Mouse (Mus musculus): ENCODE measurements at regions not wholly inside any gene's neighbourhood (a gene's known extent, or its start where the extent isn't known, plus 50 kb on each side); places are given as distances from the start of the nearest gene placed in this dataset.

DNA sequence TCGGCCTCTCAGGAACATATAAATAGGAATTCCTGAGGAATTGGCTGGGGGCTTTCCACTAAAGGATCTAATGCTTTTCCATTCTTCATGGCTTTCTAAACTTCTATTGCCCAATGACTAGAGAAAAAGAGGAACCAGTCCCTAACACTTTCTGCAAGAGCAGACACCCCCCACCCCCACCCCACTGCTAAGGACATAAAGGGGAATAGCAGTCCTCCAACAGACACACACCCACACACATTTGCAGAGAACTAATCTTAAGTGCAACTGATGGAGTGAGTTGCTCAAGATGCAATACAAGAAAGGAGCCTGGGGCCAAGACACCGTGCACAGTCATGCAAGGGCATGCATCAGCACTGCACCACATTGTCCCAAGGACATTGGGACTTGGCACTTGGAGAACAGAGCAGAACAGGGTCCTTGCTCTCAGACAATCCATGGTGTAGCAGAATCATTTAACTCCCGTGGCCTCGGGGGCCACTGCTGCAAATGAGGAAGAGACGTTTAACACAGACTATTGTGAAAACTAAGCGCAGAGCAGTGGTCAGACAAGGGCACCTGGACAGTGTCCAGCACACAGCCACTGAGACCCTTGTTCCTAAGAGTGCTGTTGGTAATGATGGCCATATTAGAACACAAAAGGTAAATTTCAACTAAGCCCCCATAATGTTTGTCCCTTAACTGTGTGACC is 161.1 kb downstream of the Xpnpep1 start:
- no peak for DNase-seq
- intact Hi-C loops (cut with DNase I), result no loop called here

DNA sequence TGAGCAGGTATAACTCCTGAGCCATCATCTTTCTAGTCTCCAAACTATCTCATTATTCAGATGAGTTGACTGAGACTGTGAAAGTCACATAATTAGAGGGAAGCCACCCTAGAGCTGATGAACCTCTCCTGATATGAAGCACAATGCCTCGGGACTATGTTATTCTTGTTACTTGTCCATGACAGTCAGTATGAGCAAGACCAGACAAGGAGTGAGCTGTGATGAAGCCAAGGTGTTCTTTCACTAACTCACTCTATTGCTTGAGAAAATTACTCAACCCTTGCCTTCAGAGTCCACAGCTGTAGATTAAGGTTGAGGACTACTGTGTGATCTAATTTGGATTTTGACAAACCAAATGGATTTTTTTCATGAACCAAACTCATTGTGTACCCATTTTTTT is 173.4 kb downstream of the Xpnpep1 start:
- intact Hi-C loops (cut with DNase I), result no loop called here
- DNase-seq, result no peak

GRCm38 (mm10) chr19:52861576-52861975 is 178.4 kb downstream of the Xpnpep1 start:
- intact Hi-C loops (cut with DNase I), result no loop called here
- no peak for DNase-seq

- peak in 1 of 2 experiments; percentile 3 for DNase-seq
- intact Hi-C loops (cut with DNase I), result no loop called here
Observed at GRCm38 (mm10) chr19:52854068-52854682, 185.8 kb downstream of the Xpnpep1 start.

- no peak for DNase-seq
- intact Hi-C loops (cut with DNase I), result no loop called here
Observed at GRCm38 (mm10) chr19:52816202-52816601, 223.8 kb downstream of the Xpnpep1 start.

DNA sequence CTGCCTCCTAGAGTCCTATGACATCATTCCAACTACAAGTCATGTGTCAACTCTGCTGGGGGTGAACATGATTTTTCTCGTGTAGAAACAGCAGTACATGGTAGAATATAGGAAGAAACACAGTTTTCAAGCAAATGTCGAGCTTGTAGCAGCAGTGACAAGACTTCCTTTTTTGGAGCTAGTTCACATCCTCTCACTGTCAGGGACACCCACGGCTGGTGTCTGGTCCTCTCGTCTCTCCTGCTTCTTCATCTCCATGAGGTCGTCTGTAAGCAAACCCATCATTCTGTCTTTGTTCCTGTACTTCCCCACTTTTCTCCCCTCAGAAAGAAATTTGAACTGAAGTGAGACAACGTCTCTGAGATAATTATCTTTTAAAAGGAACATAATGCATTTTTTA is 228.0 kb downstream of the Xpnpep1 start:
- intact Hi-C loops (cut with DNase I), result no loop called here
- DNase-seq, result no peak

DNA sequence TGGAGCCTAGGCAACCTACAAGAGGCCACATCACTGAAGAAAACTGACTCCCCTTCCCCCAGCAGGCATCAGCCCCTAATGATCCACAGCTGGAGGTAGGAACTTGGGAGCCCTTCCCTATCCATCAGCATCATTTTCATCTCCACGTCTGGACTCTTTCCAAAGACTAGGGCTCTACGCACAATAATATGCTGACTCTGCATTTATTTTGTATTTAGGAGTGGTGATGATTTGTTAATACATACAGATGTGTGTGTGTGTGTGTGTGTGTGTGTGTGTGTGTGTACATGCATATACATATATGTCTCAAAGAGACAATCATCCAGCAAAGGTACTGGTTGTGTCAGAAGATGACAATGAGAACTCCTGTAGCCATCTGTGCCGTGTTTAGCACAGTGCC is 251.2 kb downstream of the Xpnpep1 start:
- no peak for DNase-seq
- intact Hi-C loops (cut with DNase I), result no loop called here

GRCm38 (mm10) chr19:52768761-52769388 is 271.1 kb downstream of the Xpnpep1 start:
- no peak for DNase-seq
- intact Hi-C loops (cut with DNase I), result no loop called here

- DNase-seq, result no peak
- intact Hi-C loops (cut with DNase I), result no loop called here
Observed at GRCm38 (mm10) chr19:52768117-52768516, 271.9 kb downstream of the Xpnpep1 start.

DNA sequence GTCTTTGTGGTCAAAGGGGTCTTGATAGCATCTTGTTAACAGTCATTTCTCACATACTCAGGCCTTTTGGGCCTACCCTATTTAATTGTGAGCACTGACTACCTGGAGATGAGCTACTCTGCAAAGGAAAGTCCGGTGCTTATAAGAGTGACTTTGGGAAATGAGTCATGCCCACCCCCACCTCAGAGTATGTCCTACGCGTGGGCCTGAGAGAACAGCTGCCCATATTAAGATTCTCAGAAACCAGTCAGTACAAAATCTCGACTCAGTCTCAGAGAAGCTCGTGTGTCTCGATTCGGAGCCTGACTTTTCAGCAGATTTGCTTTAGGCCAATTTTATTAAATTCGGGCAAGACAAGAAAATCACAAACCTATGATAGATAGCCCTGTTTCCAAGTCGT is 301.1 kb downstream of the Xpnpep1 start:
- intact Hi-C loops (cut with DNase I), result no loop called here
- no peak for DNase-seq

DNA sequence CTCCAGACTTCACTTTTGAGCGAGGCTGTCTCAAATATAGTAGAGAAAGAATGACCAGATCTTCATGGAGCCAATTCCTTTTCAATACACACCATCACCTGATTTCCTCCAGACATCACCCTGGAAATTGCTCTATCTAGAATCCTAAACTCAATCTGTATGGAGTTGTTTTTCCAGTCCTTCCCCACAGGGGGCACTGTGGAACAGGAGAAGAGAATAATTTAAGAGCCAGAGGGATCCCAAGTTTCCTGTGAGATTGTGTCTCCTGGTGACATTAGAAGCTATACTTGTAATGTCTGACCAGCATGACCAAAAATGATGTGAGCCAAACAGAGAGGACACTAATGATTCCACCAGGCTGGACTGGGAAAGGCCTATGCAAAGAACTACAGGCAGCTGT is 318.2 kb downstream of the Xpnpep1 start:
- no peak for DNase-seq

DNA sequence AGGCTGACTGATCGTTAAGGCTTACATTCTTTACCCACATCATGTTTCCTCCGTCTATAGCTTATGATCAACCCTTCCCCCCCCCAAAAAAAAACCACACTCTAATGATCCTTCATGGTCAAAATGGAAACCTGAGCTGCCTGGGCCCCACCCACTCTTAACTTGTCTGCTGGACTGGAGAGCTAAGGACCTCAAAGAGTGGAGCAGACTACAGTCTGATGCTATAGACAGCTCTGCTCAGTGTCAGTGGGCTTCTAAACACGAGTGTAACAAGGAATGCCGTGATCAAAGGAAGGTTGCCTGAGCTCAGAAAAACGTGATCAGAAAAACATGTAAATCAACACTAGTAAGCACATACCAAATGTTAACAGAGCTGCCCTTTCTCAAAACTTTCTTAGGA is 324.7 kb downstream of the Xpnpep1 start:
- no peak for DNase-seq
- intact Hi-C loops (cut with DNase I), result no loop called here

More for the DNA sequence above, 318.2 kb downstream of the Xpnpep1 start:
- intact Hi-C loops (cut with DNase I), result no loop called here

- no peak for DNase-seq
- intact Hi-C loops (cut with DNase I), result no loop called here
Observed at GRCm38 (mm10) chr19:52707679-52708078, 332.3 kb downstream of the Xpnpep1 start.

DNA sequence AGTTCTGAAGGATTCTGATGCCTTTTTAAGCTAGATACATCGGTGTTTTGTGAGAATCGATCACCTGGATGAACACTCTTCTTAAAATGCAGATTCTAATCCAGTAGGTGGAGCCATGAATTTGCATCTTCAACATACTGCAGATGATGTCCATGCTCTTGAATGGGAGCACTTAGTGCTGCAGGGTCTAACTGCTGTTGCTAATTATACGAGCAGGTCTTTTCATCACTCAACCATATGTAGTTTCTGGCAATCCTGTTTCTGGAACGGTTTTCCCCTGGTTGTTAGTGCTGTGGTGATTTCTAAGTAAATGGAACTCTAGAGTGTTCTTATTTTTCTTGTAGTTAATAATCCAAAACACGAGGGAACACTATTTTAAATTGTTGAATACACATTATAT is 379.0 kb downstream of the Xpnpep1 start:
- intact Hi-C loops (cut with DNase I), result no loop called here
- DNase-seq, result no peak

DNA sequence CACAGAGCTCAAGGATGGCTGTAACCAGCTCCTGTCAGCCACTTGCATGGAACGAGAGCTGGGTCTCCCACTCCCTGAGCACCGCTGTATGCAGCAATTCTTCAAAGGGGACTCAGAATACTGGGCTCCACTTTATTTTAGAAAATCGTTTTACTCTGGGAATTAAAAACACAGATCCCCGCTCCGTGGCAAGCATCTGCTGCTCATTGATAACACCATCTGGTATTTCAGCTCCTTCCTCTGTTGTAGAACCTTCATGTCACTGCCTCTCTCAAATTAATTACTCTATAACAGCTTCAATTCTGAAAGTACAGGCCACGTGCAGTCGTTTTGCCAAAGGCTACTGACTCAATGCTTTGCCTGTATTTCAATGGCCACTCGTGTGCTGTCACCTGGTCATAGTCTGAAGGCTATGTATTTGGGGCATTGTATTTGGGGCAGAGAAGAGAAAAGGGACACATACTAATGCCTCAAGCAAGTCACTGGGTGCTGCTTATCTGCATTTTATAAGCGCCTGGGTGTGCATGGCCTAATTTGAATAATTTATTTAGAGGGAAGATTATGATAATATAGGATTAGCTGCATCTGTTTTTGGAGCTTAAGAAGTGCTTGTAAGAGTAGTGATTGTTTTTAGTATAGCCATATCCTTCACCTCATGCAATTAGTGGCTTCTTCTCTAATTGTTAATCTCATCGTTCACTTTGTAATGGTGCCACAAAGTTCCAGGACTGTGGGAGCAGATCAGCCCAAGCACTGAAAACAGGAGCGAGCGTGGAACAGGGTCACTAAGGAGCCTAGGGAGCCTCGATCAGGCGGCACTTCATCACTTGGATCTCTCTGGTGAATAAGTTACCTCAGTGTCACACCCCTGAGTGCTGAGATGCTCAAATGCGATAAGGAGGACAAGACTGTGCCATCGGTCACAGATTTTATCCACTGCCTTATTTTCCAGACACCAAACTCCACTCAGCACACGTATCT is 383.3 kb downstream of the Ins1 start:
- DNase-seq, result no peak
- intact Hi-C loops (cut with DNase I), result no loop called here

- intact Hi-C loops (cut with DNase I), result no loop called here
Observed at GRCm38 (mm10) chr19:52640228-52640627, 376.1 kb downstream of the Ins1 start.

GRCm38 (mm10) chr19:52632501-52632900 is 368.4 kb downstream of the Ins1 start:
- intact Hi-C loops (cut with DNase I), result no loop called here
- DNase-seq, result no peak

More at GRCm38 (mm10) chr19:52640228-52640627, 376.1 kb downstream of the Ins1 start:
- DNase-seq, result no peak

GRCm38 (mm10) chr19:52624310-52624709 is 360.2 kb downstream of the Ins1 start:
- intact Hi-C loops (cut with DNase I), result loop anchor here (5.0 kb wide), 2 partner anchors 293 to 353 kb away; no protein-coding TSS in a partner anchor
- DNase-seq, result no peak

DNA sequence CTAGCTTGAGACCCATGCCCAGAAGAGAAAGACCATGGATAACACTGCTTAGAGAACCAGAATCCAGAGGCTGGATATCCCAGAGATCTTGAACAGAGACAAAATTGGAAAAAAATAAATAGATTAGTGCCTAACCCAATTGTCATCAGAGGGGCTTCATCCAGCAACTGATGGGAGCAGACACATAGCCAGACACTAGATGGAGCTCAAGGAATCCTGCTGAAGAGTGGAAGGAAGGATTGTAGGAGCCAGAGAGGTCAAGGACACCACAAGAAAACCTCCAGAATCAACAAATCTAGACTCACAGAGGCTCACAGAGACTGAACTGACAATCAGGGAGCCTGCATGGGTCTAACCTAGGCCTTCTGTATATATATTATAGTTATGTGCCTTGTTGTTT is 359.4 kb downstream of the Ins1 start:
- intact Hi-C loops (cut with DNase I), result loop anchor here (5.0 kb wide), 2 partner anchors 294 to 354 kb away; no protein-coding TSS in a partner anchor
- DNase-seq, result no peak

GRCm38 (mm10) chr19:52613353-52613752 is 349.3 kb downstream of the Ins1 start:
- no peak for DNase-seq
- intact Hi-C loops (cut with DNase I), result no loop called here

GRCm38 (mm10) chr19:52606859-52607258 is 342.8 kb downstream of the Ins1 start:
- no peak for DNase-seq

More at GRCm38 (mm10) chr19:52606859-52607258, 342.8 kb downstream of the Ins1 start:
- intact Hi-C loops (cut with DNase I), result no loop called here

All from heart, postnatal 36 days (tissue).